Mouse (Mus musculus) cerebellum, adult 2 months (tissue): ENCODE measurements around the gene Gm17657.

Experiments
- CTCF ChIP-seq: fragments of 200-500 bp; IDR thresholded peaks from 2 replicates; pipeline ENCODE4 v1.5.1; 2011; ENCODE audit warnings: low read depth, mild to moderate bottlenecking, control low read depth, low read length, moderate library complexity, borderline replicate concordance; ENCODE audit not compliant: insufficient read depth
- POLR2A ChIP-seq: fragments of 200-500 bp; IDR thresholded peaks from 2 replicates; pipeline ENCODE4 v1.6.1; 2011; ENCODE audit warnings: low read length, control low read depth, borderline replicate concordance; ENCODE audit not compliant: insufficient read depth

DNA sequence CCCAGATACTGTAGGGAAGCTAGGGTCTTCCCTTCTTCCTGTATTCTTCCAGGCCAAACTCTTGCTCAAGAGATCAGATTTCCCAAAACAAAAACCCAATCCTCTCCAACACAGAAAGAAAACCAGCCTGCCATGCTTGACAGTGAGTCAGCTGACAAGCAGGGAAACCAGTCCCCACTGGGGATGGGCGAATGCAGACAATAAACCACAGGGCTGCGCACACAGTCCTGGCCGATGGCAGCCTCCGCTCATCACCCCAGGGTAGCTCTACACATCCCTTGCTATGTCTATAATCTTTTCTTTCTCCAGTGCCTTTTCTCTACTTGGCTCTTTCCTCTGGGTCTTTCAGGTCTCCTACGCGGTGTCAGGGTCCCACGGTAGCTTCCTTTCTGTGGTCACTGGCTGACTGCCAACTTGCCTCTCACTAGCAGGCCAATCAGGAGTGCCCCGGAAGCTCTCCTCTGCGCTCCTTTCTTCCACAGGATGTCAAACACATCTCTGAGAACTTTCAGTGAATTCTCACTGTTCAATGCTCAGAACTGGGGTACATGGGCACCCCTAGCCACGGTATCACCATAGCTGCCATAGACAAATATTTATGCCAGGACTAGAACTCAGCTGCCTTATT is 17.6 kb downstream of the Gm17657 start:
- TF ChIP-seq POLR2A = no peak
- TF ChIP-seq CTCF = no peak
